Mouse (Mus musculus) layer of hippocampus, adult 18-20 months (tissue): ENCODE measurements around the gene Cic. TPM values are rescaled to one million over a fixed set of nuclear protein-coding genes. Genes with fewer than 3 reads are reported as not detected.

Experiments
- DNase-seq, 2 experiments: peaks; one replicate each; pipeline ENCODE4 v3.0.0; 2022; ENCODE audit warnings: low spot score in 2 of 2
- long read RNA-seq: library from polyadenylated mRNA; stranded (forward); transcript quantifications from one replicate; pipeline ENCODE4 v2.0.0, GENCODE M21; 2021
- total RNA-seq, 2 experiments: library from RNA; stranded (reverse); gene quantifications; 2 replicates each; pipeline ENCODE4 v1.2.3; 2021

Gene Cic
- total RNA-seq: 100 to 1,000 TPM; 198 to 203 TPM
- long read RNA-seq, full-length matches to known transcripts: 1 of 57 reads
- long read RNA-seq, partial matches to known transcripts: 40 of 57 reads
- long read RNA-seq, other reads (novel, unspliced or antisense): 16 of 57 reads

GRCm38 (mm10) chr7:25267301-25267750 is at the start of gene Cic:
Gene Cic (plus strand): TSS chr7:25267704.
- peak; percentile 99 to 100 for DNase-seq

GRCm38 (mm10) chr7:25218705-25219415 is 48.6 kb upstream of the Cic start:
- peak in 1 of 2 experiments; percentile 44 for DNase-seq

- peak in 1 of 2 experiments; percentile 45 for DNase-seq
Observed at GRCm38 (mm10) chr7:25219416-25219750, 48.1 kb upstream of the Cic start.

GRCm38 (mm10) chr7:25219756-25220456 is 47.6 kb upstream of the Cic start:
- DNase-seq: peak; percentile 95 to 97

GRCm38 (mm10) chr7:25220457-25221101 is 46.9 kb upstream of the Cic start, which contains the start of gene Dedd2:
Gene Dedd2 (minus strand): TSS chr7:25220615.
- no peak for DNase-seq

- DNase-seq: peak; percentile 98 to 99
Observed at GRCm38 (mm10) chr7:25221102-25221883, 46.2 kb upstream of the Cic start, which contains the start of gene Zfp526. Gene Zfp526 (plus strand): TSS chr7:25221425.

GRCm38 (mm10) chr7:25222275-25222967 is 45.1 kb upstream of the Cic start:
- DNase-seq: no peak

GRCm38 (mm10) chr7:25227523-25228300 is 39.8 kb upstream of the Cic start:
- peak in 1 of 2 experiments; percentile 66 for DNase-seq

- no peak for DNase-seq
Observed at GRCm38 (mm10) chr7:25230690-25231285, 36.7 kb upstream of the Cic start.

GRCm38 (mm10) chr7:25232101-25232648 is 35.3 kb upstream of the Cic start:
- no peak for DNase-seq

- DNase-seq: no peak
Observed at GRCm38 (mm10) chr7:25233061-25233460, 34.4 kb upstream of the Cic start.

GRCm38 (mm10) chr7:25235526-25235925 is 32.0 kb upstream of the Cic start:
- DNase-seq: no peak

GRCm38 (mm10) chr7:25237249-25238014 is 30.1 kb upstream of the Cic start, which contains the start of gene Gsk3a:
Gene Gsk3a (minus strand): TSS chr7:25237851.
- DNase-seq: peak; percentile 98 to 99

GRCm38 (mm10) chr7:25238015-25238706 is 29.3 kb upstream of the Cic start:
- DNase-seq: peak; percentile 93 to 99

GRCm38 (mm10) chr7:25238829-25239623 is 28.5 kb upstream of the Cic start:
- DNase-seq: peak; percentile 86 to 92

GRCm38 (mm10) chr7:25240631-25241030 is 26.9 kb upstream of the Cic start:
- no peak for DNase-seq
